Mouse (Mus musculus): ENCODE results near the gene Mrgpra1.
"Not testable (repeated sequence)": the region's sequence is repeated elsewhere in the genome, so short reads cannot be mapped to it uniquely, and the experiment has no call there.

DNA sequence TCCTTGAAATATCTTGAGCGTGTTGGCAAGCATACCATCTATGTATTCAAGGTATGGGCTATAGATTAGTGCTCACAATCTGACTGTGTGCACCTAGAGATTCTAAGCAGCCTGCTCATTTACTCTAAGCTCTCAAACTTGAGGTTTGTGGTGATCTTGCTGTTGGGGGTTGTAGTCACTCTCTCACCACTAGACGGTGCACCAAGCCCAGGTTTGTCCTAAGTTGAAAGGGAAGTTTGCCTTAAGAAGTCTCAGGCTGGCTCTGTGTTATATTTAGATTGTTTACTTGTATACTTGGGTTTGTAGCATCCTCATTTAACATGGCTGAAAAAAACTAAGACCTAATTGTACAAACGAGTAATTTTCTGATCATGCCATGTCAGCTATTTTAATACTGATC is 12.2 kb downstream of the Mrgpra1 start:
- not testable (repeated sequence) for TF ChIP-seq EP300 (IDR thresholded peaks at IDR 0.05; ENCODE audit: insufficient read depth, low read depth, low read length); CTCF (IDR thresholded peaks at IDR 0.05)

Measured in heart, adult 2 months (tissue).